Mouse (Mus musculus) forebrain, embryonic 14.5 days (tissue): ENCODE data around the gene Gcm1. TPM values are rescaled to one million over a fixed set of nuclear protein-coding genes. Genes with fewer than 3 reads are reported as not detected.
A peak's percentile ranks its signal among the peaks of the same experiment; 100 is the strongest.
"Not testable (repeated sequence)": the region's sequence is repeated elsewhere in the genome, so short reads cannot be mapped to it uniquely, and the experiment has no call there.

ENCODE experiments used
- ATAC-seq: fragments of 200-750 bp; cut with Nextera tagmentation; 2 replicates; pipeline ENCODE4 v1.8.0; 2017; ENCODE audit warnings: mild to moderate bottlenecking, moderate library complexity
- DNase-seq: peaks from one replicate; pipeline ENCODE4 v3.0.0-alpha.2; 2015; ENCODE audit warnings: low spot score
- H3K27ac ChIP-seq: fragments of 300-500 bp; sonication (generic); 2 replicates; pipeline ENCODE4 v1.5.1; 2014; ENCODE audit warnings: low read depth, mild to moderate bottlenecking, control low read depth, low read length, moderate library complexity
- H3K27me3 ChIP-seq: fragments of 300-500 bp; sonication (generic); replicated peaks from 2 replicates; pipeline ENCODE4 v1.6.1; 2014; ENCODE audit warnings: low read length, control low read depth, mixed read lengths; ENCODE audit not compliant: control insufficient read depth, insufficient read depth
- H3K36me3 ChIP-seq: fragments of 300-500 bp; sonication (generic); 2 replicates; pipeline ENCODE4 v1.6.1; 2014; ENCODE audit warnings: low read length, control low read depth; ENCODE audit not compliant: control insufficient read depth, insufficient read depth
- H3K4me1 ChIP-seq: fragments of 300-500 bp; sonication (generic); 2 replicates; pipeline ENCODE4 v1.6.1; 2014; ENCODE audit warnings: antibody characterized with exemption, low read length, control low read depth; ENCODE audit not compliant: control insufficient read depth, insufficient read depth
- H3K4me2 ChIP-seq: fragments of 300-500 bp; sonication (generic); 2 replicates; pipeline ENCODE4 v1.6.1; 2014; ENCODE audit warnings: mild to moderate bottlenecking, control low read depth, low read length
- H3K4me3 ChIP-seq: fragments of 300-500 bp; sonication (generic); 2 replicates; pipeline ENCODE4 v1.5.1; 2014; ENCODE audit warnings: low read depth, low read length, control low read depth
- H3K9ac ChIP-seq: fragments of 300-500 bp; sonication (generic); 2 replicates; pipeline ENCODE4 v1.6.1; 2014; ENCODE audit warnings: mild to moderate bottlenecking, low read length, control low read depth, moderate library complexity
- H3K9me3 ChIP-seq: fragments of 300-500 bp; sonication (generic); replicated peaks from 2 replicates; pipeline ENCODE4 v1.6.1; 2016; ENCODE audit warnings: low read length, control low read depth, mixed read lengths; ENCODE audit not compliant: control insufficient read depth
- WGBS: fragments of 180-500 bp; shearing (Covaris S2); extraction: QIAGEN DNeasy Blood & Tissue Kit; methylation state at CpG from one replicate; pipeline ENCODE4 v1.1.7; 2014; 5-methylcytosine and 5-hydroxymethylcytosine counted together
- polyA plus RNA-seq: library from polyadenylated mRNA; unstranded; fragments of >200 nt; fragmentation: Nextera tagmentation; extraction: Ambion mirVana; gene quantifications from 2 replicates; pipeline ENCODE4 v1.2.1, GENCODE M21; 2014

The Gcm1 gene
- polyA plus RNA-seq, 1 experiment from 2014 or later = not detected

GRCm38 (mm10) chr9:78062392-78062791, 10.7 kb downstream of the Gcm1 start:
- DNase-seq (no peak), ATAC-seq (no peak)
- Histone ChIP-seq H3K27me3 (no peaks in the 10 kb centered on the region), H3K4me3 (no peak overlapping the region), H3K4me2 (no peak overlapping the region), H3K27ac (no peak overlapping the region), H3K36me3 (no peaks in the 10 kb centered on the region), H3K9ac (no peak overlapping the region), H3K4me1 (no peaks in the 10 kb centered on the region), H3K9me3 (no peaks in the 10 kb centered on the region)
- 83% methylated on average over 9 of the region's 9 CpGs for WGBS

- no peaks in the 10 kb centered on the region for H3K9me3 ChIP-seq
- no peak overlapping the region for H3K9ac ChIP-seq
- H3K4me1 ChIP-seq = no peaks in the 10 kb centered on the region
- no peaks in the 10 kb centered on the region for H3K36me3 ChIP-seq
- no peaks in the 10 kb centered on the region for H3K27me3 ChIP-seq
- H3K27ac ChIP-seq = no peak overlapping the region
- WGBS = 81% methylated on average over 10 of the region's 10 CpGs
- ATAC-seq = no peak
- DNase-seq = no peak
- H3K4me2 ChIP-seq = no peak overlapping the region
- H3K4me3 ChIP-seq = no peak overlapping the region
Observed at GRCm38 (mm10) chr9:78064121-78064520, 12.4 kb downstream of the Gcm1 start.

GRCm38 (mm10) chr9:78070496-78070895, 18.8 kb downstream of the Gcm1 start:
- no peaks in the 10 kb centered on the region for H3K9me3 ChIP-seq
- no peaks in the 10 kb centered on the region for H3K36me3 ChIP-seq
- ATAC-seq = no peak
- no peak overlapping the region for H3K4me2 ChIP-seq
- H3K27ac ChIP-seq = no peak overlapping the region
- no peak for DNase-seq
- H3K4me3 ChIP-seq = no peak overlapping the region
- no peaks in the 10 kb centered on the region for H3K27me3 ChIP-seq
- no peaks in the 10 kb centered on the region for H3K4me1 ChIP-seq
- 87% methylated on average over 5 of the region's 5 CpGs for WGBS
- no peak overlapping the region for H3K9ac ChIP-seq

- WGBS = 91% methylated on average over 4 of the region's 4 CpGs
- H3K36me3 ChIP-seq = no peaks in the 10 kb centered on the region
- DNase-seq (no peak), ATAC-seq (no peak)
- H3K9ac ChIP-seq = no peak overlapping the region
- H3K4me1 ChIP-seq = no peaks in the 10 kb centered on the region
- H3K27me3 ChIP-seq = no peaks in the 10 kb centered on the region
- no peak overlapping the region for H3K4me2 ChIP-seq
- H3K4me3 ChIP-seq = no peak overlapping the region
- H3K27ac ChIP-seq = no peak overlapping the region
- no peaks in the 10 kb centered on the region for H3K9me3 ChIP-seq
Observed at GRCm38 (mm10) chr9:78071626-78072025, 19.9 kb downstream of the Gcm1 start.

- 88% methylated on average over 3 of the region's 3 CpGs for WGBS
- not testable (repeated sequence) for H3K9ac ChIP-seq, DNase-seq, H3K4me2 ChIP-seq, H3K4me1 ChIP-seq, H3K36me3 ChIP-seq, H3K27me3 ChIP-seq, H3K4me3 ChIP-seq, H3K9me3 ChIP-seq, ATAC-seq, H3K27ac ChIP-seq
Observed at GRCm38 (mm10) chr9:78073291-78073690, 21.6 kb downstream of the Gcm1 start.

GRCm38 (mm10) chr9:78073713-78074340, 22.1 kb downstream of the Gcm1 start:
- no peak for ATAC-seq

GRCm38 (mm10) chr9:78075256-78075655, 23.5 kb downstream of the Gcm1 start:
- H3K9me3 ChIP-seq = no peaks in the 10 kb centered on the region
- ATAC-seq (no peak), DNase-seq (no peak)
- no peaks in the 10 kb centered on the region for H3K27me3 ChIP-seq
- 92% methylated on average over 3 of the region's 3 CpGs for WGBS
- no peaks in the 10 kb centered on the region for H3K4me1 ChIP-seq
- H3K4me2 ChIP-seq = no peak overlapping the region
- H3K27ac ChIP-seq = no peak overlapping the region
- H3K4me3 ChIP-seq = no peak overlapping the region
- no peak overlapping the region for H3K9ac ChIP-seq
- no peaks in the 10 kb centered on the region for H3K36me3 ChIP-seq

More at GRCm38 (mm10) chr9:78073713-78074340, 22.1 kb downstream of the Gcm1 start:
- Histone ChIP-seq H3K4me1 (no peaks in the 10 kb centered on the region), H3K27ac (no peak overlapping the region), H3K27me3 (no peaks in the 10 kb centered on the region), H3K9me3 (no peaks in the 10 kb centered on the region), H3K4me3 (no peak overlapping the region), H3K36me3 (no peaks in the 10 kb centered on the region), H3K4me2 (no peak overlapping the region), H3K9ac (no peak overlapping the region)
- DNase-seq = no peak
- WGBS = 93% methylated on average over 13 of the region's 13 CpGs

- no peaks in the 10 kb centered on the region for H3K4me1 ChIP-seq
- H3K27ac ChIP-seq = no peak overlapping the region
- no peak overlapping the region for H3K4me2 ChIP-seq
- DNase-seq (peak; percentile 46), ATAC-seq (no peak)
- H3K27me3 ChIP-seq = no peaks in the 10 kb centered on the region
- no peak overlapping the region for H3K4me3 ChIP-seq
- peaks cover 10% of the 10 kb centered on the region for H3K36me3 ChIP-seq
- no peak overlapping the region for H3K9ac ChIP-seq
- WGBS = 33% methylated on average over 2 of the region's 2 CpGs
- no peaks in the 10 kb centered on the region for H3K9me3 ChIP-seq
Observed at GRCm38 (mm10) chr9:78078240-78078639, 26.5 kb downstream of the Gcm1 start.

GRCm38 (mm10) chr9:78081835-78082234, 30.1 kb downstream of the Gcm1 start:
- no peak overlapping the region for H3K4me3 ChIP-seq
- no peak for ATAC-seq
- no peak for DNase-seq
- WGBS = 78% methylated on average over 7 of the region's 7 CpGs
- no peaks in the 10 kb centered on the region for H3K27me3 ChIP-seq
- H3K9me3 ChIP-seq = no peaks in the 10 kb centered on the region
- H3K4me2 ChIP-seq = no peak overlapping the region
- no peaks in the 10 kb centered on the region for H3K4me1 ChIP-seq
- H3K27ac ChIP-seq = no peak overlapping the region
- H3K9ac ChIP-seq = no peak overlapping the region
- H3K36me3 ChIP-seq = peaks cover 43% of the 10 kb centered on the region
